Mouse (Mus musculus) intestine, embryonic 14.5 days (tissue): ENCODE measurements around the gene Stpg3. TPM values are rescaled to one million over a fixed set of nuclear protein-coding genes. Genes with fewer than 3 reads are reported as not detected.

ENCODE experiments used
- ATAC-seq: fragments of 200-750 bp; cut with Nextera tagmentation; replicated peaks from 2 replicates; pipeline ENCODE4 v1.8.0; 2017; ENCODE audit warnings: low read depth, moderate number of reproducible peaks, moderate TSS enrichment, moderate library complexity; ENCODE audit not compliant: low FRiP score, low TSS enrichment
- DNase-seq: peaks from one replicate; pipeline ENCODE4 v3.0.0-alpha.2; 2018; ENCODE audit warnings: low spot score
- H3K27ac ChIP-seq: fragments of 300-500 bp; sonication (generic); 2 replicates; pipeline ENCODE4 v1.5.1; 2014; ENCODE audit warnings: low read depth, mild to moderate bottlenecking, control low read depth
- H3K27me3 ChIP-seq: fragments of 300-500 bp; sonication (generic); replicated peaks from 2 replicates; pipeline ENCODE4 v1.6.1; 2014; ENCODE audit warnings: low read length, control low read depth; ENCODE audit not compliant: control insufficient read depth, insufficient read depth
- H3K36me3 ChIP-seq: fragments of 300-500 bp; sonication (generic); 2 replicates; pipeline ENCODE4 v1.6.1; 2014; ENCODE audit warnings: low read length, control low read depth; ENCODE audit not compliant: control insufficient read depth, insufficient read depth
- H3K4me1 ChIP-seq: fragments of 300-500 bp; sonication (generic); replicated peaks from 2 replicates; pipeline ENCODE4 v1.6.1; 2014; ENCODE audit warnings: low read length, control low read depth, mixed read lengths; ENCODE audit not compliant: control insufficient read depth, insufficient read depth
- H3K4me2 ChIP-seq: fragments of 300-500 bp; sonication (generic); 2 replicates; pipeline ENCODE4 v1.6.1; 2014; ENCODE audit warnings: low read length
- H3K4me3 ChIP-seq: fragments of 300-500 bp; sonication (generic); 2 replicates; pipeline ENCODE4 v1.5.1; 2014; ENCODE audit warnings: low read depth, low read length, control low read depth, mixed read lengths
- H3K9ac ChIP-seq: fragments of 300-500 bp; sonication (generic); 2 replicates; pipeline ENCODE4 v1.6.1; 2014; ENCODE audit warnings: mild to moderate bottlenecking, low read length
- H3K9me3 ChIP-seq: fragments of 300-500 bp; sonication (generic); 2 replicates; pipeline ENCODE4 v1.6.1; 2016; ENCODE audit warnings: low read length, control low read depth; ENCODE audit not compliant: control insufficient read depth
- WGBS: fragments of 180-500 bp; shearing (Covaris S2); extraction: QIAGEN DNeasy Blood & Tissue Kit; methylation state at CpG from one replicate; pipeline ENCODE4 v1.1.7; 2014; 5-methylcytosine and 5-hydroxymethylcytosine counted together
- polyA plus RNA-seq: library from polyadenylated mRNA; unstranded; fragments of >200 nt; fragmentation: Nextera tagmentation; extraction: Ambion mirVana; gene quantifications from 2 replicates; pipeline ENCODE4 v1.2.1, GENCODE M21; 2014

Gene Stpg3
- polyA plus RNA-seq, 1 experiment from 2014 or later: 0.18 TPM

DNA sequence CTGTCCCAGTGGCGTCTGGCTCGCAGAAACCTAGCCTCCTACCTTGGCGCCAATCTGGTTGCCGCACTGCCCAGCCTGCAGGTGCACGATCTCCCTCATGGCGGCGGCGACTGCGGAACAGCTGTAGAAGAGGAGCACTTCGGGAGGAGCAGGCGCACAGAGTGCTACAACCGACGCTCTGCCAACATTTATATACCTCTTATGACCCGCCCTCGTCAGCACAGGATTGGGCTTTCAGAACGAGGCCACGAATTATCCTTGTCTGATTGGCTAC lies 10.0 kb upstream of the Stpg3 start, which contains the start of gene Tubb4b:
Gene Tubb4b (minus strand): TSS at position 211 of the 274 bp plus-strand sequence.
- Histone ChIP-seq H3K4me3 (peak within 1 kb of the TSS; percentile 88), H3K9ac (peak within 1 kb of the TSS; percentile 82), H3K4me2 (peak within 1 kb of the TSS; percentile 74), H3K9me3 (no peaks in the 10 kb centered on the region), H3K36me3 (peaks cover 9% of the 10 kb centered on the region; the same call in 1 of the 2 replicates), H3K27ac (peak within 1 kb of the TSS; percentile 94), H3K4me1 (peaks cover 9% of the 10 kb centered on the region), H3K27me3 (no peaks in the 10 kb centered on the region)
- WGBS: 0% methylated on average over 17 of the region's 17 CpGs
- ATAC-seq (no peak), DNase-seq (no peak)

DNA sequence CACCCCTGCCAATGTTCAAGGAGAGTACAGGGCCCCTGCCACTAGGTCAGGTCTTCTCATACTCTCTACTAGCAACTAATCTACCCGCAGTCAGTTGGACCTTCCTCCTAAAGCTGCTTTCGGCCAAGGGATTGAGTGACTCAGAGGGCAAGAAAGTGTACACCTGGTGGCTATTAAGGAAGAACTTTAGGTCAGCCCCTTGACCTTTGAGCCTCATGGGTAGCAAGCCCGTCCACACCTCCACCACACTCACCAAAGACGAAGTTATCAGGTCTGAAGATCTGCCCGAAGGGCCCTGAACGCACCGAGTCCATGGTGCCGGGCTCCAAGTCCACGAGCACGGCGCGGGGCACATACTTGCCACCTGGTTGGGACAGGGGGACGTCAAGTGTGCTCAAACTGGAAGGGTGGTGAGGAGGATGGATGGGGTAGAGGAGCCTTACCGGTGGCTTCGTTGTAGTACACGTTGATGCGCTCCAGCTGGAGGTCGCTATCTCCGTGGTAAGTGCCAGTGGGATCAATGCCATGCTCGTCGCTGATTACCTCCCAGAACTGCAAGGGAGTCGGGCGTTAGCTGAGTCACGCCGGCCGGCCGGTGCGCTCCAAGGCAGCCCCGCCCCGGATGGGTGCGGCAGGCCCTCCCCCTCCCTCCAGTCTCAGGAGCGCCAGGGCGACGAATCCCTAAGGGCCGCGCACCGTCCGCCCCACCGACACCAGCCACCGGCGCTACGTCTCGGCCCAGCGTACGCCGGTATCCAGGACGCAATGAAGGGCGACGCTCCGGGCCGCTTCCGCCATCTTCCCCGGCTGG lies 9.4 kb upstream of the Stpg3 start:
- H3K4me1 ChIP-seq: peaks cover 9% of the 10 kb centered on the region
- H3K36me3 ChIP-seq: peaks cover 9% of the 10 kb centered on the region; the same call in 1 of the 2 replicates
- no peak for DNase-seq
- peak; percentile 59 for ATAC-seq
- 2% methylated on average over 50 of the region's 53 CpGs for WGBS
- H3K27ac ChIP-seq: peak overlapping the region; percentile 94
- H3K4me3 ChIP-seq: peak overlapping the region; percentile 88
- H3K4me2 ChIP-seq: peak overlapping the region; percentile 74
- H3K9me3 ChIP-seq: no peaks in the 10 kb centered on the region
- H3K9ac ChIP-seq: peak overlapping the region; percentile 82
- no peaks in the 10 kb centered on the region for H3K27me3 ChIP-seq

- H3K36me3 ChIP-seq: peaks cover 9% of the 10 kb centered on the region; the same call in 1 of the 2 replicates
- H3K4me1 ChIP-seq: peaks cover 9% of the 10 kb centered on the region
- H3K27ac ChIP-seq: no peak overlapping the region
- ATAC-seq (no peak), DNase-seq (no peak)
- WGBS: 60% methylated on average over 5 of the region's 5 CpGs
- no peak overlapping the region for H3K4me2 ChIP-seq
- H3K27me3 ChIP-seq: 0 out of 2 replicates have a peak, but pooled peaks cover 4% of the 10 kb centered on the region
- H3K4me3 ChIP-seq: no peak overlapping the region
- H3K9me3 ChIP-seq: no peaks in the 10 kb centered on the region
- no peak overlapping the region for H3K9ac ChIP-seq
Observed at GRCm38 (mm10) chr2:25221331-25221772, 6.9 kb upstream of the Stpg3 start.

GRCm38 (mm10) chr2:25218445-25218844 lies 4.0 kb upstream of the Stpg3 start, which contains the start of gene Fam166a:
TSS of gene Fam166a (plus strand) at chr2:25218745.
- H3K4me3 ChIP-seq: no peak within 1 kb of the TSS
- ATAC-seq: no peak

GRCm38 (mm10) chr2:25217666-25218065 lies 3.2 kb upstream of the Stpg3 start:
- Histone ChIP-seq H3K4me1 (no peaks in the 10 kb centered on the region), H3K4me2 (no peak overlapping the region), H3K9ac (no peak overlapping the region), H3K27ac (no peak overlapping the region), H3K27me3 (0 out of 2 replicates have a peak, but pooled peaks cover 4% of the 10 kb centered on the region), H3K36me3 (peaks cover 9% of the 10 kb centered on the region; the same call in 1 of the 2 replicates), H3K9me3 (no peaks in the 10 kb centered on the region), H3K4me3 (no peak overlapping the region)
- DNase-seq (no peak), ATAC-seq (no peak)
- WGBS: 53% methylated on average over 2 of the region's 2 CpGs

More at GRCm38 (mm10) chr2:25218445-25218844, 4.0 kb upstream of the Stpg3 start, which contains the start of gene Fam166a:
- H3K36me3 ChIP-seq: peaks cover 9% of the 10 kb centered on the region; the same call in 1 of the 2 replicates
- no peak within 1 kb of the TSS for H3K4me2 ChIP-seq
- DNase-seq: no peak
- no peaks in the 10 kb centered on the region for H3K9me3 ChIP-seq
- H3K4me1 ChIP-seq: peaks cover 2% of the 10 kb centered on the region
- no peak within 1 kb of the TSS for H3K9ac ChIP-seq
- no peak within 1 kb of the TSS for H3K27ac ChIP-seq
- H3K27me3 ChIP-seq: 0 out of 2 replicates have a peak, but pooled peaks cover 4% of the 10 kb centered on the region

DNA sequence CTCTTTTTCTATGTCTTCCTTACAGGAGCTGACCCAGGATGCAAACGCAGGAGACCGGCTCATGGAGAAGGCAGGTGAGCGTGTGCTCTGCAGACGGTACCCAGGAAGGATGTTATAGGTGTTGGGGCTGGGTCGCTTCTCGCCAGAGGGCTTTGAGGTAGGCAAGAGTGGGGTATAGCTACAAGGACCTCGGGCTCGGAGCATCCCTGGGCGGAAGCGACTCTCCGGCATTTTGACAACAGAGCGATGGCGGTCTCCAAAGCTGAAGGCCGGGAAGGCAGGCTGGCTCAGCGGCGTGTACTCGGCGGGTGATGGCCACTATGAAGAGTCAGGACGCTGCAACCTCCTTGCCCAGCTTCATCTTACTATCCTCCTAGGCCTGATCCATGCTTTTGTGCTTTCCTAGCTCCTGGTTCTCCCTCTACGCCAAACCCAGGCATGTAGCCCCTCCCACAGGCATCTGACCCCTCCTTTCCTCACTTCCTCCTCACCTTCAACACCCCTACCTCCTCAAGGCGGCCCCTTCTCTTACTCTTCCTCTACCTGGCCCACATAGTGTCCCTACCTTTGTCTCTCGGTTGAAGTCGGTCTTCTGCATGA lies 1.1 kb downstream of the Stpg3 start:
- H3K27ac ChIP-seq: no peak overlapping the region
- H3K36me3 ChIP-seq: peaks cover 15% of the 10 kb centered on the region
- no peak overlapping the region for H3K9ac ChIP-seq
- H3K9me3 ChIP-seq: no peaks in the 10 kb centered on the region
- H3K4me1 ChIP-seq: peaks cover 15% of the 10 kb centered on the region
- no peak overlapping the region for H3K4me3 ChIP-seq
- H3K27me3 ChIP-seq: 0 out of 2 replicates have a peak, but pooled peaks cover 4% of the 10 kb centered on the region
- WGBS: 63% methylated on average over 23 of the region's 23 CpGs
- no peak for DNase-seq
- H3K4me2 ChIP-seq: no peak overlapping the region
- no peak for ATAC-seq

DNA sequence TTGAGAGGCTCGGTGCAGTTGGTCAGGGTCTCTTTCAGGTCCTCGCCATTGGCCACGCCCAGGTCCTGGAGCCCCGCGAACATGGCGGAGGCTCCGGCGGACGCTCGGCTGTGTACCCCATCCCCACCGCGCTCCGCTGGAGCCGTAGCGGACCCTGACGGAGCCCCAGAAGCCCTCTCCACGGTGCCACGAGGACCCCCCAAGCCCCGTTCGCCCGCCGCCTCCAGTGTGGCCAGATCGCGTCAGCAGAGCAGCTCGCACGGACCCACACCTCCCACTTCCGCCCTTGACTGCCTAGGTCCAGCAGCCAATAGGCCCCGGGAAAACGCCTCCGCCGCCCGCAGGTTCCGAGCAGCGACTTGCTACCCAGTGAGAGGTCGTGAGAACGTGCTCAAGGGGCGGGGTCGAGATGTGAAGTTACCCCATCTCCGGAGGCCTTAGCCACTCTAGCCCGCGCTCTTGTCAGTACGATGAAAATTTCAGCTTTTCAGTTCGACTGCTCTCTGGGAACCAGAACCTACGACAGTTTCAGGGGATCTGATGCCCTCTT lies 3.2 kb downstream of the Stpg3 start, which contains the start of gene Nelfb:
Gene Nelfb (minus strand): TSS at position 369 of the 550 bp plus-strand sequence.
- peak; percentile 98 for DNase-seq
- peaks cover 35% of the 10 kb centered on the region for H3K36me3 ChIP-seq
- H3K9me3 ChIP-seq: no peaks in the 10 kb centered on the region
- H3K4me1 ChIP-seq: peaks cover 15% of the 10 kb centered on the region
- H3K4me3 ChIP-seq: peak within 1 kb of the TSS; percentile 99
- H3K9ac ChIP-seq: peak within 1 kb of the TSS; percentile 89
- H3K4me2 ChIP-seq: peak within 1 kb of the TSS; percentile 95
- ATAC-seq: peak; percentile 92
- H3K27me3 ChIP-seq: no peaks in the 10 kb centered on the region
- WGBS: 1% methylated on average over 41 of the region's 44 CpGs
- H3K27ac ChIP-seq: peak within 1 kb of the TSS; percentile 83

DNA sequence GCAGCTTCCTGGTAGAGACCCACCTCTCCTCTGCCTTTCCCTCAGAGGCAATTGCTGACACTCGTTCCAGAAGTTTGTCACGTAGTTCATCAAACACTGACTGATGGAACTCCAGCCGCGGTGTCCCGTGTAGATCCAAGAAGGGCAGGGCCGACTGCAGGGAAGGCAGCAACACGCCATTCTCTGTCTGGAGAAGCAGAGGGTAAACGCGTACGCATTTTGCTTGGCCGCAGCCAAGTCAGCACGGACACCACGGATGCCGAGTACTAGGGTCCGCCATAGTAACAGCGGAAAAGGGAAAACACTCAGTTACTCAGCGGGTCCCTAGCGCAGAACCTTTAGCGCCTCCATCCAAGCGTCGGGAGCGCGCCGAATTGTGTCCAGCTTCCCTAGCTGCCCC lies 3.8 kb downstream of the Stpg3 start:
- Histone ChIP-seq H3K27ac (peak overlapping the region; percentile 83), H3K36me3 (peaks cover 40% of the 10 kb centered on the region), H3K4me3 (peak overlapping the region; percentile 99), H3K27me3 (no peaks in the 10 kb centered on the region), H3K4me2 (peak overlapping the region; percentile 95), H3K9ac (peak overlapping the region; percentile 89), H3K9me3 (no peaks in the 10 kb centered on the region), H3K4me1 (peaks cover 15% of the 10 kb centered on the region)
- DNase-seq (peak; percentile 63), ATAC-seq (no peak)
- under 1% methylated on average over 24 of the region's 24 CpGs for WGBS
